Mouse (Mus musculus) forebrain, embryonic 11.5 days (tissue): ENCODE measurements at regions not wholly inside any gene's neighbourhood (a gene's known extent, or its start where the extent isn't known, plus 50 kb on each side); places are given as distances from the start of the nearest gene placed in this dataset.

Experiments
- ATAC-seq: fragments of 200-750 bp; cut with Nextera tagmentation; replicated peaks from 2 replicates; pipeline ENCODE4 v1.8.0; 2017; ENCODE audit warnings: moderate TSS enrichment; ENCODE audit not compliant: low FRiP score
- DNase-seq: peaks from one replicate; pipeline ENCODE4 v3.0.0-alpha.2; 2017; ENCODE audit warnings: low spot score
- H3K27ac ChIP-seq: fragments of 300-500 bp; sonication (generic); 2 replicates; pipeline ENCODE4 v1.5.1; 2014; ENCODE audit warnings: low read depth, low read length
- H3K27me3 ChIP-seq: fragments of 300-500 bp; sonication (generic); 2 replicates; pipeline ENCODE4 v1.6.1; 2014; ENCODE audit warnings: mild to moderate bottlenecking, low read length, mixed read lengths; ENCODE audit not compliant: control insufficient read depth, insufficient read depth
- H3K36me3 ChIP-seq: fragments of 300-500 bp; sonication (generic); 2 replicates; pipeline ENCODE4 v1.6.1; 2014; ENCODE audit warnings: mild to moderate bottlenecking, low read length, moderate library complexity, mixed read lengths; ENCODE audit not compliant: control insufficient read depth, insufficient read depth
- H3K4me1 ChIP-seq: fragments of 300-500 bp; sonication (generic); replicated peaks from 2 replicates; pipeline ENCODE4 v1.6.1; 2014; ENCODE audit warnings: low read length, mixed read lengths; ENCODE audit not compliant: control insufficient read depth, insufficient read depth
- H3K4me2 ChIP-seq: fragments of 300-500 bp; sonication (generic); 2 replicates; pipeline ENCODE4 v1.6.1; 2014; ENCODE audit warnings: low read depth, mild to moderate bottlenecking, low read length, moderate library complexity, mixed read lengths; ENCODE audit not compliant: severe bottlenecking
- H3K4me3 ChIP-seq: fragments of 300-500 bp; sonication (generic); 2 replicates; pipeline ENCODE4 v1.5.1; 2014; ENCODE audit warnings: low read depth, low read length
- H3K9ac ChIP-seq: fragments of 300-500 bp; sonication (generic); 2 replicates; pipeline ENCODE4 v1.6.1; 2014; ENCODE audit warnings: low read length
- H3K9me3 ChIP-seq: fragments of 300-500 bp; sonication (generic); 2 replicates; pipeline ENCODE4 v1.6.1; 2016; ENCODE audit warnings: low read length, mixed read lengths; ENCODE audit not compliant: control insufficient read depth
- WGBS: fragments of 180-500 bp; shearing (Covaris S2); extraction: QIAGEN DNeasy Blood & Tissue Kit; methylation state at CpG from one replicate; pipeline ENCODE4 v1.1.7; 2014; 5-methylcytosine and 5-hydroxymethylcytosine counted together

- peak; percentile 44; the same call in 1 of the 2 replicates for ATAC-seq
- Histone ChIP-seq H3K4me1 (no peaks in the 10 kb centered on the region; the same call in 1 of the 2 replicates), H3K27me3 (no peaks in the 10 kb centered on the region), H3K27ac (no peak overlapping the region), H3K9me3 (no peaks in the 10 kb centered on the region), H3K4me3 (no peak overlapping the region), H3K36me3 (no peaks in the 10 kb centered on the region), H3K4me2 (no peak overlapping the region), H3K9ac (no peak overlapping the region)
- DNase-seq = no peak
- 94% methylated on average over 14 of the region's 14 CpGs for WGBS
Measured at GRCm38 (mm10) chr4:53316796-53317452, 123.3 kb upstream of the Slc44a1 start.

GRCm38 (mm10) chr4:53315876-53316762 is 124.1 kb upstream of the Slc44a1 start:
- no peaks in the 10 kb centered on the region for H3K9me3 ChIP-seq
- WGBS = 84% methylated on average over 13 of the region's 13 CpGs
- no peaks in the 10 kb centered on the region for H3K36me3 ChIP-seq
- ATAC-seq = no peak
- no peak overlapping the region for H3K9ac ChIP-seq
- H3K4me1 ChIP-seq = no peaks in the 10 kb centered on the region; the same call in 1 of the 2 replicates
- H3K27me3 ChIP-seq = no peaks in the 10 kb centered on the region
- no peak overlapping the region for H3K4me2 ChIP-seq
- H3K4me3 ChIP-seq = no peak overlapping the region
- DNase-seq = no peak
- no peak overlapping the region for H3K27ac ChIP-seq

- Histone ChIP-seq H3K4me1 (no peaks in the 10 kb centered on the region; the same call in 1 of the 2 replicates), H3K9ac (no peak overlapping the region), H3K27ac (no peak overlapping the region), H3K9me3 (no peaks in the 10 kb centered on the region), H3K27me3 (no peaks in the 10 kb centered on the region), H3K4me2 (no peak overlapping the region), H3K36me3 (no peaks in the 10 kb centered on the region), H3K4me3 (no peak overlapping the region)
- ATAC-seq (no peak), DNase-seq (no peak)
- WGBS = 90% methylated on average over 7 of the region's 7 CpGs
Measured at GRCm38 (mm10) chr4:53315121-53315875, 124.9 kb upstream of the Slc44a1 start.

- WGBS = 91% methylated on average over 8 of the region's 8 CpGs
- H3K4me3 ChIP-seq = no peak overlapping the region
- DNase-seq (no peak), ATAC-seq (no peak)
- no peak overlapping the region for H3K4me2 ChIP-seq
- no peaks in the 10 kb centered on the region for H3K9me3 ChIP-seq
- H3K27ac ChIP-seq = no peak overlapping the region
- no peaks in the 10 kb centered on the region for H3K36me3 ChIP-seq
- H3K27me3 ChIP-seq = no peaks in the 10 kb centered on the region
- no peaks in the 10 kb centered on the region; the same call in 1 of the 2 replicates for H3K4me1 ChIP-seq
- H3K9ac ChIP-seq = no peak overlapping the region
Measured at GRCm38 (mm10) chr4:53314076-53314475, 126.1 kb upstream of the Slc44a1 start.

GRCm38 (mm10) chr4:53307121-53307520 is 133.1 kb upstream of the Slc44a1 start:
- no peak for DNase-seq

GRCm38 (mm10) chr4:53304782-53305385 is 135.3 kb upstream of the Slc44a1 start:
- 85% methylated on average over 4 of the region's 4 CpGs for WGBS
- Histone ChIP-seq H3K27me3 (no peaks in the 10 kb centered on the region), H3K4me2 (no peak overlapping the region), H3K9me3 (no peaks in the 10 kb centered on the region), H3K4me1 (no peaks in the 10 kb centered on the region), H3K27ac (no peak overlapping the region), H3K4me3 (no peak overlapping the region), H3K9ac (no peak overlapping the region), H3K36me3 (no peaks in the 10 kb centered on the region)
- no peak for DNase-seq
- ATAC-seq = no peak

More at GRCm38 (mm10) chr4:53307121-53307520, 133.1 kb upstream of the Slc44a1 start:
- Histone ChIP-seq H3K9ac (no peak overlapping the region), H3K27me3 (no peaks in the 10 kb centered on the region), H3K36me3 (no peaks in the 10 kb centered on the region), H3K9me3 (no peaks in the 10 kb centered on the region), H3K4me2 (no peak overlapping the region), H3K27ac (no peak overlapping the region), H3K4me3 (no peak overlapping the region), H3K4me1 (no peaks in the 10 kb centered on the region)
- 80% methylated on average over 4 of the region's 4 CpGs for WGBS
- ATAC-seq = no peak

GRCm38 (mm10) chr4:53304290-53304654 is 135.9 kb upstream of the Slc44a1 start:
- DNase-seq (no peak), ATAC-seq (no peak)
- 74% methylated on average over 2 of the region's 2 CpGs for WGBS
- no peaks in the 10 kb centered on the region for H3K9me3 ChIP-seq
- no peak overlapping the region for H3K27ac ChIP-seq
- no peaks in the 10 kb centered on the region for H3K27me3 ChIP-seq
- H3K36me3 ChIP-seq = no peaks in the 10 kb centered on the region
- H3K4me2 ChIP-seq = no peak overlapping the region
- no peak overlapping the region for H3K9ac ChIP-seq
- no peaks in the 10 kb centered on the region for H3K4me1 ChIP-seq
- H3K4me3 ChIP-seq = no peak overlapping the region

- Histone ChIP-seq H3K4me3 (no peak overlapping the region), H3K36me3 (no peaks in the 10 kb centered on the region), H3K27me3 (no peaks in the 10 kb centered on the region), H3K4me1 (no peaks in the 10 kb centered on the region), H3K27ac (no peak overlapping the region), H3K9ac (no peak overlapping the region), H3K9me3 (no peaks in the 10 kb centered on the region), H3K4me2 (no peak overlapping the region)
- ATAC-seq (no peak), DNase-seq (no peak)
- WGBS = 74% methylated on average over 4 of the region's 4 CpGs
Measured at GRCm38 (mm10) chr4:53303621-53304289, 136.5 kb upstream of the Slc44a1 start.
